Mouse (Mus musculus): ENCODE data around the gene Ube2ql1. TPM values are rescaled to one million over a fixed set of nuclear protein-coding genes. Genes with fewer than 3 reads are reported as not detected.
A peak's percentile ranks its signal among the peaks of the same experiment; 100 is the strongest.

Ube2ql1 gene
- total and polyA plus RNA-seq, 3 experiments = not detected

- H3K79me2 ChIP-seq (ENCODE audit: control insufficient read depth, insufficient read depth, low read length, poor library complexity) = no peaks in the 10 kb centered on the region
- no peaks in the 10 kb centered on the region for H3K36me3 ChIP-seq (ENCODE audit: control insufficient read depth in 1 of 2, insufficient read depth in 2 of 2, low read length in 2 of 2)
- no peak for TF ChIP-seq JUND (IDR thresholded peaks at IDR 0.05; ENCODE audit: low read depth, low read length)
- TF ChIP-seq NELFE (IDR thresholded peaks at IDR 0.05; ENCODE audit: low read depth, low read length) = no peak
- TF ChIP-seq MYB (IDR thresholded peaks at IDR 0.05; ENCODE audit: low read depth, low read length) = no peak
- TF ChIP-seq UBTF (IDR thresholded peaks at IDR 0.05; ENCODE audit: borderline replicate concordance, insufficient read depth, low read depth, low read length) = no peak
- no peak for TF ChIP-seq USF1 (IDR thresholded peaks at IDR 0.05; ENCODE audit: low read depth, low read length)
- no peak for TF ChIP-seq E2F4 (IDR thresholded peaks at IDR 0.05; ENCODE audit: borderline replicate concordance, low read depth, low read length)
- TF ChIP-seq MAZ (IDR thresholded peaks at IDR 0.05; ENCODE audit: low read depth, low read length) = no peak
- TF ChIP-seq ETS1 (IDR thresholded peaks at IDR 0.05; ENCODE audit: low read depth, low read length) = no peak
- no peak for TF ChIP-seq MXI1 (IDR thresholded peaks at IDR 0.05; ENCODE audit: low read depth, low read length)
- TF ChIP-seq MAFK (IDR thresholded peaks at IDR 0.05; ENCODE audit: borderline replicate concordance, low read depth, low read length) = no peak
- no peak for TF ChIP-seq MEF2A (IDR thresholded peaks at IDR 0.05; ENCODE audit: extremely low read depth, insufficient replicate concordance, low read depth, low read length, poor library complexity, severe bottlenecking)
- no peaks in the 10 kb centered on the region for H3K27me3 ChIP-seq (ENCODE audit: control insufficient read depth in 1 of 2, insufficient read depth in 2 of 2, low read length in 2 of 2)
- H3K9ac ChIP-seq (ENCODE audit: control insufficient read depth, low read depth, low read length, poor library complexity, severe bottlenecking) = no peak overlapping the region
- no peak for DNase-seq (ENCODE audit: low read depth, low spot score)
- H3K4me3 ChIP-seq (ENCODE audit: control insufficient read depth in 1 of 2, insufficient read depth in 1 of 2, low read depth in 2 of 2, low read length in 2 of 2) = no peak overlapping the region
- H3K27ac ChIP-seq (ENCODE audit: control insufficient read depth, low read depth, low read length) = no peak overlapping the region
- no peaks in the 10 kb centered on the region for H3K4me1 ChIP-seq (ENCODE audit: control insufficient read depth in 1 of 2, insufficient read depth in 2 of 2, low read length in 2 of 2)
- no peaks in the 10 kb centered on the region for H3K9me3 ChIP-seq (replicated peaks; ENCODE audit: insufficient read depth, low read length)
These were observed 54.3 kb downstream of the Ube2ql1 start for GRCm38 (mm10) chr13:69685406-69685818.

GRCm38 (mm10) chr13:69673921-69674618 lies 65.6 kb downstream of the Ube2ql1 start:
- peak; percentile 9 for DNase-seq (ENCODE audit: low read depth, low spot score)

More at GRCm38 (mm10) chr13:69673921-69674618, 65.6 kb downstream of the Ube2ql1 start:
- H3K27ac ChIP-seq (ENCODE audit: control insufficient read depth, low read depth, low read length) = no peak overlapping the region
- no peak overlapping the region for H3K4me3 ChIP-seq (ENCODE audit: control insufficient read depth in 1 of 2, insufficient read depth in 1 of 2, low read depth in 2 of 2, low read length in 2 of 2)
- H3K27me3 ChIP-seq (ENCODE audit: control insufficient read depth in 1 of 2, insufficient read depth in 2 of 2, low read length in 2 of 2) = peaks cover 0 to 2% of the 10 kb centered on the region in 2 experiments; a peak in 2 of 4 replicates
- no peaks in the 10 kb centered on the region for H3K79me2 ChIP-seq (ENCODE audit: control insufficient read depth, insufficient read depth, low read length, poor library complexity)
- no peak overlapping the region for H3K9ac ChIP-seq (ENCODE audit: control insufficient read depth, low read depth, low read length, poor library complexity, severe bottlenecking)
- no peaks in the 10 kb centered on the region for H3K36me3 ChIP-seq (ENCODE audit: control insufficient read depth in 1 of 2, insufficient read depth in 2 of 2, low read length in 2 of 2)
- H3K4me1 ChIP-seq (ENCODE audit: control insufficient read depth in 1 of 2, insufficient read depth in 2 of 2, low read length in 2 of 2) = no peaks in the 10 kb centered on the region
- H3K9me3 ChIP-seq (replicated peaks; ENCODE audit: insufficient read depth, low read length) = no peaks in the 10 kb centered on the region
- TF ChIP-seq SMC3 (IDR thresholded peaks at IDR 0.05; ENCODE audit: low read depth, low read length) (no peak), NRF1 (IDR thresholded peaks at IDR 0.05; ENCODE audit: insufficient read depth, low read depth, low read length, poor library complexity, severe bottlenecking) (no peak), CTCF (IDR thresholded peaks at IDR 0.05 in 2 of 3, conservative IDR thresholded peaks at IDR 0.05 in 1 of 3; ENCODE audit: control insufficient read depth in 1 of 3, insufficient read depth in 1 of 3, low read depth in 2 of 3, low read length in 3 of 3, poor library complexity in 1 of 3, severe bottlenecking in 1 of 3) (no peak), NELFE (IDR thresholded peaks at IDR 0.05; ENCODE audit: low read depth, low read length) (no peak), CHD2 (IDR thresholded peaks at IDR 0.05; ENCODE audit: low read length) (no peak), RAD21 (IDR thresholded peaks at IDR 0.05; ENCODE audit: low read depth, low read length) (no peak), TCF12 (IDR thresholded peaks at IDR 0.05; ENCODE audit: low read depth, low read length) (no peak), MYB (IDR thresholded peaks at IDR 0.05; ENCODE audit: low read depth, low read length) (no peak), MYC (IDR thresholded peaks at IDR 0.05; ENCODE audit: low read depth, low read length) (no peak), ZKSCAN1 (IDR thresholded peaks at IDR 0.05; ENCODE audit: low read depth, low read length) (no peak), ZMIZ1 (IDR thresholded peaks at IDR 0.05; ENCODE audit: low read depth, low read length) (no peak), BHLHE40 (IDR thresholded peaks at IDR 0.05; ENCODE audit: borderline replicate concordance, low read depth, low read length) (no peak), USF2 (IDR thresholded peaks at IDR 0.05; ENCODE audit: borderline replicate concordance in 1 of 2, insufficient read depth in 1 of 2, low read depth in 1 of 2, low read length in 2 of 2) (no peak), MAFK (IDR thresholded peaks at IDR 0.05; ENCODE audit: borderline replicate concordance, low read depth, low read length) (no peak), POLR2AphosphoS5 (IDR thresholded peaks at IDR 0.05; ENCODE audit: borderline replicate concordance, low read depth, low read length) (no peak), ZC3H11A (IDR thresholded peaks at IDR 0.05; ENCODE audit: low read depth, low read length) (no peak)

All from MEL (cell line).